Mouse (Mus musculus) lung, embryonic 16.5 days (tissue): ENCODE results near the gene Mars. TPM values are rescaled to one million over a fixed set of nuclear protein-coding genes. Genes with fewer than 3 reads are reported as not detected.

Experiments
- ATAC-seq: fragments of 200-750 bp; cut with Nextera tagmentation; 2 replicates; pipeline ENCODE4 v1.8.0; 2017; ENCODE audit warnings: low read depth, mild to moderate bottlenecking, moderate library complexity
- H3K27ac ChIP-seq: fragments of 300-500 bp; sonication (generic); 2 replicates; pipeline ENCODE4 v1.5.1; 2014; ENCODE audit warnings: mild to moderate bottlenecking, control low read depth, low read length
- H3K27me3 ChIP-seq: fragments of 300-500 bp; sonication (generic); 2 replicates; pipeline ENCODE4 v1.6.1; 2014; ENCODE audit warnings: low read depth, low read length, mixed read lengths; ENCODE audit not compliant: control insufficient read depth, insufficient read depth
- H3K36me3 ChIP-seq: fragments of 300-500 bp; sonication (generic); 2 replicates; pipeline ENCODE4 v1.6.1; 2014; ENCODE audit warnings: low read length; ENCODE audit not compliant: control insufficient read depth, insufficient read depth
- H3K4me1 ChIP-seq: fragments of 300-500 bp; sonication (generic); replicated peaks from 2 replicates; pipeline ENCODE4 v1.6.1; 2014; ENCODE audit warnings: low read length, mixed read lengths; ENCODE audit not compliant: control insufficient read depth, insufficient read depth
- H3K4me2 ChIP-seq: fragments of 300-500 bp; sonication (generic); 2 replicates; pipeline ENCODE4 v1.6.1; 2014; ENCODE audit warnings: low read depth, low read length, control low read depth
- H3K4me3 ChIP-seq: fragments of 300-500 bp; sonication (generic); 2 replicates; pipeline ENCODE4 v1.5.1; 2014; ENCODE audit warnings: mild to moderate bottlenecking, low read length, control low read depth
- H3K9ac ChIP-seq: fragments of 300-500 bp; sonication (generic); 2 replicates; pipeline ENCODE4 v1.6.1; 2014; ENCODE audit warnings: low read length, control low read depth
- H3K9me3 ChIP-seq: fragments of 300-500 bp; sonication (generic); 2 replicates; pipeline ENCODE4 v1.6.1; 2016; ENCODE audit warnings: low read length; ENCODE audit not compliant: control insufficient read depth
- WGBS: fragments of 180-500 bp; shearing (Covaris S2); extraction: QIAGEN DNeasy Blood & Tissue Kit; methylation state at CpG from one replicate; pipeline ENCODE4 v1.1.7; 2014; 5-methylcytosine and 5-hydroxymethylcytosine counted together
- polyA plus RNA-seq: library from polyadenylated mRNA; unstranded; fragments of >200 nt; fragmentation: Nextera tagmentation; extraction: Ambion mirVana; gene quantifications from 2 replicates; pipeline ENCODE4 v1.2.1, GENCODE M21; 2015

The Mars gene
- polyA plus RNA-seq, 1 experiment from 2014 or later: 93.9 TPM

DNA sequence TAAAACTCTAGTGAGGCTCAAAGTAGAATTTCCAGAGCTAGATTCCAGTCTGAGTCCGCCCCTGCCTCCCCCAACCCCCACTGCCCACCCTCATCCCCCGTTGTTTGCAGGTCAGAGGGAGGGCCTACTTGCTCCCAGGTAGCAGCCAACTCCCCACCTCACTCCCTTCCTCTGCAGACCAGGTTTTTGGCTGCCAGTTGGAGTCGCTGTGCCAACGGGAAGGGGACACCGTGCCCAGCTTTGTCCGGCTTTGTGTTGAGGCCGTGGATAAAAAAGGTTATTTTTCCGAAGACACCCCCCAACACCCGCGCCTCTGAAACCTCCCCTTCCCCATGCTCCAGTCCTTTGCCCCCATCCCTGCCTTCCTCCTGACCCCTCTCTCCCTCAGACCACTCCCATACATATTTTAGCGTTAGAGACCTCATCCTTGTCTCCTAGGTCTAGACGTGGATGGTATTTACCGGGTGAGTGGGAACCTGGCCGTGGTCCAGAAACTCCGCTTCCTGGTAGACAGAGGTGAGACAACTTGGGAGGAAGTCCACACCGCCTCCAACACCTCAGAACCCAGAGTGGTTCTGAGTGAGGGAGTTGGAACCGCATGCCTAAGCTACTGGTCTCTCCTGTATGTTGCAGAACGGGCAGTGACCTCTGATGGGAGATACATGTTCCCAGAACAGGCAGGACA, 16.0 kb upstream of the Mars start:
- no peak for ATAC-seq

GRCm38 (mm10) chr10:127326828-127327227, 15.2 kb upstream of the Mars start:
- WGBS: 7% methylated on average over 29 of the region's 29 CpGs
- Histone ChIP-seq H3K4me1 (peaks cover 11% of the 10 kb centered on the region), H3K36me3 (no peaks in the 10 kb centered on the region), H3K4me3 (peak overlapping the region; percentile 51), H3K27me3 (peaks cover 45% of the 10 kb centered on the region), H3K9me3 (peaks cover 4% of the 10 kb centered on the region; the same call in 1 of the 2 replicates), H3K4me2 (peak overlapping the region; percentile 76), H3K27ac (no peak overlapping the region), H3K9ac (peak overlapping the region; percentile 58)
- ATAC-seq: no peak; the same call in 1 of the 2 replicates

More for the DNA sequence above, 16.0 kb upstream of the Mars start:
- WGBS: 40% methylated on average over 18 of the region's 18 CpGs
- Histone ChIP-seq H3K4me2 (no peak overlapping the region), H3K27me3 (peaks cover 45% of the 10 kb centered on the region), H3K9ac (no peak overlapping the region), H3K36me3 (no peaks in the 10 kb centered on the region), H3K9me3 (peaks cover 4% of the 10 kb centered on the region; the same call in 1 of the 2 replicates), H3K4me3 (no peak overlapping the region), H3K4me1 (peaks cover 11% of the 10 kb centered on the region), H3K27ac (no peak overlapping the region)

GRCm38 (mm10) chr10:127326017-127326801, 14.6 kb upstream of the Mars start:
- Histone ChIP-seq H3K9ac (peak overlapping the region; percentile 58), H3K4me2 (peak overlapping the region; percentile 76), H3K4me1 (peaks cover 11% of the 10 kb centered on the region), H3K27ac (no peak overlapping the region), H3K4me3 (peak overlapping the region; percentile 51), H3K9me3 (peaks cover 4% of the 10 kb centered on the region; the same call in 1 of the 2 replicates), H3K27me3 (peaks cover 45% of the 10 kb centered on the region), H3K36me3 (no peaks in the 10 kb centered on the region)
- 1% methylated on average over 54 of the region's 54 CpGs for WGBS
- peak; percentile 15; the same call in 1 of the 2 replicates for ATAC-seq

- H3K4me2 ChIP-seq: peak overlapping the region; percentile 76
- H3K4me1 ChIP-seq: peaks cover 11% of the 10 kb centered on the region
- no peak for ATAC-seq
- 30% methylated on average over 14 of the region's 14 CpGs for WGBS
- H3K9ac ChIP-seq: no peak overlapping the region
- H3K36me3 ChIP-seq: no peaks in the 10 kb centered on the region
- H3K27ac ChIP-seq: no peak overlapping the region
- peak overlapping the region; percentile 51 for H3K4me3 ChIP-seq
- H3K9me3 ChIP-seq: peaks cover 4% of the 10 kb centered on the region; the same call in 1 of the 2 replicates
- peaks cover 45% of the 10 kb centered on the region for H3K27me3 ChIP-seq
These were observed 13.9 kb upstream of the Mars start for GRCm38 (mm10) chr10:127325454-127326016.

GRCm38 (mm10) chr10:127324495-127324894, 12.9 kb upstream of the Mars start:
- H3K9me3 ChIP-seq: peaks cover 4% of the 10 kb centered on the region; the same call in 1 of the 2 replicates
- H3K4me2 ChIP-seq: no peak overlapping the region
- 6% methylated on average over 7 of the region's 7 CpGs for WGBS
- H3K27me3 ChIP-seq: peaks cover 45% of the 10 kb centered on the region
- no peak for ATAC-seq
- H3K4me3 ChIP-seq: no peak overlapping the region
- no peaks in the 10 kb centered on the region for H3K36me3 ChIP-seq
- H3K4me1 ChIP-seq: peaks cover 11% of the 10 kb centered on the region
- H3K27ac ChIP-seq: no peak overlapping the region
- H3K9ac ChIP-seq: no peak overlapping the region

DNA sequence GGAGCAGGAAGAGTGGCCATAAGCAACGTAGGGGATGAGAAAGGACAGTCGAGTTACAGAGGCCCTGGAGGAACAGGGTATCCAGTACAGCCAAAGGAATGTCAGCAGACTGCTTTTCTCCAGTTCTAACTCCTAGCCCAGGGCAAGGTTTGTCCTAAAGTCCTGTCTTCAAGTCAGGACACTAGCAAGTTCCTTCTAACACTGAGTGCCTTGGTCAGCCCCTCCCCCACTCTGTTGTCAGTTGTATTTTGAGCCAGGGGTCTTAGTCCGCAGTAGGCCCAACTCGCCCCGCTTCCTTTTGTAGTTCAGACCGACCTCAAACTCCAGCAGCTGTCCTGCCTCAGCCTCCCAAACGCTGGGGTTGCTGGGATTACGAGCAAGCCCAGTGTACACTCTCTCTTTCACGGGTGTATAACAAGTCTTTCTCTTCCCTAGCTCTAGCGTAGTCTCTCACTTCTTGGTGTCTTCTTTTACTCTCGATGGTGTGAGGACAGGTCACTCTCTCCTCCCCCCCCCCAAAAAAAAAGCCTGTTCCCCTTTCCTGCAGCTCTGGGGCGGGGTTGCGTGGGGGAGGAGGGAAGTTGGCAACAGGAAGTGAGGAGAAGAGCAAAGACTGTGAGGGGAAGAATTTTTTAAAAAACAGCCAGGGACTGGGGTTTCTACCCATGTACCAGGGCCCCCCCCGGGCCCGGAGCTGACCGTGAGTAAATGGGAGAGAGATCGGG, 11.7 kb upstream of the Mars start:
- Histone ChIP-seq H3K27ac (no peak overlapping the region), H3K4me2 (0 out of 2 replicates have a peak overlapping the region, but pooled peaks have one; percentile 9), H3K27me3 (peaks cover 37% of the 10 kb centered on the region), H3K9me3 (peaks cover 4% of the 10 kb centered on the region; the same call in 1 of the 2 replicates), H3K9ac (0 out of 2 replicates have a peak overlapping the region, but pooled peaks have one; percentile 39), H3K36me3 (no peaks in the 10 kb centered on the region), H3K4me1 (peaks cover 11% of the 10 kb centered on the region), H3K4me3 (no peak overlapping the region)
- 65% methylated on average over 17 of the region's 17 CpGs for WGBS
- ATAC-seq: no peak

DNA sequence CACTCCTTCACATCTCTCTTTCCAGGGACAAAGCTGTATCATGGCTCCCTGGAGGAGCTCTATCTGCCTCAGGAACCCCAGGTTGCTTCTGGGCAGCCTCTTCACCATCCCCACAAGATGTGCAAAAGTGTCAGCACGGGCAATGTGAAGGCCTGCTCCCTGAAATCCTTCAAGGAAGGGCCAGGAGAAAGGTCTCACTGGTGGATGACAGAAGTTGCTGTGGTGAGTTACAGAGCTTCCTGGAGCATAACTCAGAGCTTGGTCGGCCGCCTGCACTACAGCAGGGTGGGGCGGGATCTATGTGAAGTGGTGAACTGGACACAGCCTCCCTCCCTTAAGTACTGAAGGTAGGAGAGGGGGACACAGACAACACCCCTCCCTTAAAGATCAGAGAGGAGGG, 11.1 kb upstream of the Mars start:
- peaks cover 4% of the 10 kb centered on the region; the same call in 1 of the 2 replicates for H3K9me3 ChIP-seq
- H3K9ac ChIP-seq: no peak overlapping the region
- H3K4me1 ChIP-seq: peaks cover 11% of the 10 kb centered on the region
- WGBS: 58% methylated on average over 4 of the region's 4 CpGs
- H3K27me3 ChIP-seq: peaks cover 31% of the 10 kb centered on the region
- H3K4me2 ChIP-seq: no peak overlapping the region
- no peaks in the 10 kb centered on the region for H3K36me3 ChIP-seq
- no peak overlapping the region for H3K27ac ChIP-seq
- H3K4me3 ChIP-seq: no peak overlapping the region
- ATAC-seq: no peak

GRCm38 (mm10) chr10:127322178-127322577, 10.6 kb upstream of the Mars start:
- no peak for ATAC-seq
- no peak overlapping the region for H3K4me2 ChIP-seq
- H3K9ac ChIP-seq: no peak overlapping the region
- H3K27ac ChIP-seq: no peak overlapping the region
- peaks cover 11% of the 10 kb centered on the region for H3K4me1 ChIP-seq
- no peak overlapping the region for H3K4me3 ChIP-seq
- H3K27me3 ChIP-seq: peaks cover 26% of the 10 kb centered on the region
- WGBS: 39% methylated on average over 13 of the region's 13 CpGs
- no peaks in the 10 kb centered on the region for H3K36me3 ChIP-seq
- peaks cover 2% of the 10 kb centered on the region; the same call in 1 of the 2 replicates for H3K9me3 ChIP-seq
